Mouse (Mus musculus): Measurements from ENCODE around the gene Gm6169. TPM values are rescaled to one million over a fixed set of nuclear protein-coding genes. Genes with fewer than 3 reads are reported as not detected.
"Not testable (repeated sequence)": the region's sequence is repeated elsewhere in the genome, so short reads cannot be mapped to it uniquely, and the experiment has no call there.

Gene Gm6169
- total RNA-seq, 2 experiments from 2014 or later = 2.1 to 26.4 TPM

DNA sequence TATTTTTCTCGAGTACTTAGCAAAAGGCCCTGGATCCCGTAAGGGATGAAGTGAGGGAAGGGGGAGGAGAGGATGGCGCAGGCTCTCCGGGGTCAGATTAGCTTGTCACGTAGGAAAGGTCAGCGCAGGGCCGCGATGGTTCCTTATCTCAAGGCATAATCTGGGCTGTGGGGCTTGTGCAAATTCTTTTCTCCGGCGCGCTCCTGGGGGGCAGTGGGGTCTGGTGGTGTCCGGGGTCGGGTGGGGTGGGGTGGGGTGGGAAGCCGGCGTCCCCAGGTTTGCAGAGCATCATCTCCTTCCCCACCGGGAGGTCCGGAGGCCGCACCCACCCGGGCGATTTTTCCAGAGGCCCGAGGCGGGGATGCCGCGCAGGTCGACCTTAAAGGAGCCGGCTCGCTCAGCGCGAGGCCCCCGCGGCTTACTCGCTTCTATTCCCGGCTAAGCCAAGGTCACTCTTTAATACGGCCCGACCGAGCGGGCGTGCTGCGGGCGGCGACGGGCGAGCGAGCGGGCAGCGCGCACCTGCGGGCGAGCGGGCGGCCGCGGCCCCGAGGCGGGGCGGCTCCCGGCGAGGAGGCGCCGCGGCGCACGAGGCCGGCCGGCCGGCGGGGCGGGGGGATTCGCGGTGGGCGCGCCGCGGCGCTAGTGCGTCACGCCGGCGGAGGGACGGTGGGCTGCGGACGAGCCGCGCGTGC is 28.0 kb downstream of the Gm6169 start:
- no peak for DNase-seq (ENCODE audit: low spot score in 2 of 2)

DNA sequence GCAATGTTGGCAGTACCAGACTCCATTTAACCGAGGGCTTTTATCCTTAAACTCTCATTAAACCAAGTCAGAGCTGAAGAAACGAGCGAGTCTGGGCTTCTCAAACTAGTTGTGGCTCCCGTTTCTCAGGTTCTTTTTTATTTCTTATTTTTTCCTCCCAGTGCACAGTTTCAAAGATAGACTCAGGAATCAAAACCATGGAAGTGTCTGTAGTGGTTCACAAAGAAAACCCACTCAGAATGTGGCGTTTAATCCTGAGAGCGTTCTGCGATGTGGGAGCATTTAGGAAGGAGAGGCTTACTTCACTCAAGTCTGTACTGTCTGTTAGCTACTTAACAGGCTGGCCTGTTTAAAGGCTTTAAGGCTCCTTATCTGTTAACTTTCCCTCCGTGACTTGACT is 30.9 kb downstream of the Gm6169 start:
- DNase-seq (ENCODE audit: low spot score in 2 of 2) = no peak

DNA sequence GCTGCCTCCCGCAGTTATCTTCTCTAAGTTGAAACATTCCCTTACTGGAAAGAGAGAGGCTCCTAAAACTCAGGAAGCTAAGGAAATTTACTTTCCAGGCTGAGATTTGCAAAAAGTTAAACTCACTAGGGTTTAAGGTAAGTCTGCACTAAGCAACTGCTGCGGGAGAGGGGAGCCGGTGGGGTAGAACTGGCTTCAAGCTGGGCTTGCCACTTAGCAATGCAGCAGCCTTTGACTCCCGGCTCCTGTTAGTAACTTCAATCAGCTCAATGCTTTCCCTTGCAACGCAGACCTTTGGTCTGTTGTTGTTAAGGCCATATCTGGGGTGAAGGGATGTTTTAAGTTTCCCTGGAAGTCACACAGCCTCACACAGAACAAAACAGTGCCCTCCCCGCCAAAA is 31.3 kb downstream of the Gm6169 start:
- DNase-seq (ENCODE audit: low spot score in 2 of 2) = no peak

DNA sequence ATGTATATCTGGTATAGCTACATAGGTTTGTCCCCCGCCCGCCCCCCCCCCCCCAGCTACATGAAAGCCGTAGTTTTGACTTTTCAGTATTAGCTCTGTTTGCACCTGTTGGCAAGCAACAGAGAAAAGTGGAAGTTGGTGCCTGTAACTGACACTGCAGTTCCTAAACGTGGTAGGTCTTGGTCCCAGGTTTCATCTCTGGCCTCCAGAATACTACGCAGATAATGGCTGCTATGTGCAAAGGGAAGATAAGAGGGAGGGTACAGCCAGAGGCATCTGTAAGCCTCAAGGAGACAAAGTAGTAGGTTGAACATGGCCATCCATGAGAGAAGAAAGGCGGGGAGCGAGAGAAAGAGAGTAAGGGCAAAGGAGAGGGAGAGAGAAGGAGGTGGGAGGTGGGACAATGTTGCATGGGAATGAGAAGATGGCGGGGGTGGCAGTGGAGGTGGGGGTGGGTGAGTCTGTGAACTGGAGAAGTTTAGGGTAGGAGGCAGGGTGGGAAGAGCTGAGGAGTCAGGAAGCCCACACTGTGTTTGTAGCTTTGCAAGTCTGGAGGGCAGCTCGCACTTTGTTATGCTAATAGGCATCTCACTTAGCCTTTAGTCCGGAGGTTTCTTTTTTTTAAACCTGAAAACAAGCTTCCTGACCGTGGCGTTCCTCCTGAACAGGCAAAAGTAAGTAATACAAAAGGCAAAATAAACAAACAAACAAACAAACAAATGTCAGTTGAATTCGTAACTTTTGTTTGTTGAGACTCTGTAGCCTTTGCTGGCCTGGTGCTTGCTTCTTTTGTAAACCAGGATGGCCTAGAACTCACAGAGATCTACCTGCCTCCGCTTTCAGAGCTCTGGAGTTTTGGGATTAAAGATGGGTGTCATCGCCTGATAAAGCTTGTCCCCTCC is 32.1 kb downstream of the Gm6169 start, which contains the start of gene Fam169a:
Gene Fam169a, plus strand, starts transcription at position 638 of the 902 bp plus-strand sequence.
- DNase-seq (ENCODE audit: low spot score in 2 of 2) = no peak

DNA sequence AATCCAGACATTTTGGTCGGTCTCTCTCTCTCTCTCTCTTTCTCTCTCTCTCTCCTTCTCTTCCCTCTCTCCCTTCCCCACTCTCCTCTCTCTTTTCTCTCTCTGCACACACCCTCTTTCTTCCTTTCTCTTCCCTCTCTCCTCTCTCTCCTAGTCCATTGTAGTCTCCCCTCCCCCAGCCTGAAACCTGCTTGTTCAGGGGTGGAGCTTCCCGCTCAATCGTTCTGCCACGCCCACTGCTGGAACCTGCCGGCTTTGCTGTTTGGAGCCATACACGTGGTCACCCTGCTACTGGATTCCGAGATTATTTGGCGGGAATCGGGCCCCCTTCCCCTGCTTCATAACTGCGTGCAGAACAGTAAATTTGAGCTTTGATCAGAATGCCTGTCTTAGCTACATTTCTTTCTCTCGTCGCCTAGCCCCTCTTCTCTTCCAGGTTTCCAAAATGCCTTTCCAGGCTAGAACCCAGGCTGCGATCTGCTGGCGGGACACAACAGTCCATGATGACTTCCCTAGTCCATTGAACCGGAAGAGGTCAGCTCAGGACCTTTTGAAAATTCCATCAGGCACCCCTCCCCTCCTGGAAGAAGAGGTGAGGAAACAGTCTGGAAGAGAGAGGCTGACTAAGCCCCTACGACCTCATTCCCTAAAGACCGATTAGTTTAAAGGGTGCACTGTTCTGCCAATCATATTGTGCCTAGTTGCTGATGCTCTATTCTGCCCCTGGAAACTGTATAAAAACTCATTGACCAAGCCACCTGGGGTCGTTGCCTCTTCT is 34.0 kb downstream of the Gm6169 start:
- not testable (repeated sequence) for DNase-seq (ENCODE audit: low spot score in 2 of 2)

DNA sequence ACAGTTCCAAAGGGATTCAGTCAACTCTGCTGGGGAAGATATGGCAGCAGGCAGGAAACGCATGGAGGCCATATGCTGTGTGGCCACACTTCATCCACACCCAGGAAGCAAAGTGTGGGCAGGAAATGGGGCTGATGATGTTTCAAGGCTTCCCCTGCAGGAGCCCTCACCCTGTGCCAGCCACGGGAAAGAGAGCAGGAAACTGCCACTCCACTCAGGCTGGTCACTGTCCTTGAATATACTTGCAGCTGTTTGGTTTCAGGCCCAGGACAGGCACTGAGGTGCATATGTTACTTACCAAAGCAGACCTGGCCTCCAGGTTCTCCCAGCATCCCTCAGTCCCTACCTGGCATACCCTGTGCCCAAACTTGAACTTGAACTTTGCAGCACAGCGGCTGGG is 34.6 kb downstream of the Gm6169 start:
- DNase-seq (ENCODE audit: low spot score in 2 of 2) = no peak

DNA sequence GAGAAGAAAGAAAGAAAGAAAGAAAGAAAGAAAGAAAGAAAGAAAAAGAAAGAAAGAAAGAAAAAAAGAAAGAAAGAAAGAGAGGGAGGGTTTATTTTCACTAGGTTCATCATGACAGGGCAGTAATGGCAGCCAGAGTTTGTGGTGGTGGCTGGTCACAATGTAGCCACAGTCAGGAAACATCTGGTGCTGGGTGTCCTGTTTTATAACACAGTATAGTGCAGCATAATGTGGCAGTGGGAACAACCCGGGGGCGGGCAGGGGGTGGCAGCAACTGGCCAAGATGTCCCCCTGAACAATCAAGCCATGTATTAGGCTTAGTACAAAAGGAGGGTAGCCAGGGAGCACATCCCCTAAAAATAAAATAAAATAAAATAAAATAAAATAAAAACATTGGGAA is 35.6 kb downstream of the Gm6169 start:
- DNase-seq (ENCODE audit: low spot score in 2 of 2) = no peak

DNA sequence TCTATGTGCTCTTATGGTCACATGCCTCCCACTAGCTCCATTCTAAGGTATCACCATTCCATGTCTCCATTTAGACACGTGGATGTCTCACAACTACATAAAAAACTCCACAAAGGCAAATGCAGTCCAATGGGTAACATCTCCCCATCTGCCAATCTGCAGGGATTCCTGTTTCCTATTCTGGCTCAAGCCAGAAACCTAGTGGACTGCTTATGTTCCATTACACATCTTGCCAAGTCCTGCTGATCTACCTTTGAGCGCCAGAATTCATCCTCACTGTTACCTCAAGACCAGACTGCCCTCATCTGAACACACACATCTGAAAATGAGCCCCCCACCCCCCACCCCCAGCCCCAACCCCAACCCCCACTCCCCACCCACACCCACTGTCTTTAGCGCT is 36.9 kb downstream of the Gm6169 start:
- DNase-seq (ENCODE audit: low spot score in 2 of 2) = no peak

DNA sequence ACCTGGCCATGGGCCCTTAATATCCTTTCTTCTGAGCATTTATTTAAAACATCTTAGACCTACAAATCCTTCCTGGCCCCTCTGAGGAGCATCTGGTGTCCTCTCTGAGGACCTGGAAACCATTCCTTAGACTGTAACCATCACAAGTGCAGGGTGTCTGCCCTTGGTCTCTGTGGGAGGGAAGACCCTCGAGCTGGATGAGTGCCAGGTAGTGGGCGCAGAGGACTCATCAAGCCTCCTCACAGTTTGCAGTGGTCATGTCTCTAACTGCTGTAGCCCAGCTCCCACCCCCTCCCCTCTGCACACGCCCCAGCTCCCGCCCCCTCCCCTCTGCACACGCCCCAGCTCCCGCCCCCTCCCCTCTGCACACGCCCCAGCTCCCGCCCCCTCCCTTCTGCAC is 38.7 kb downstream of the Gm6169 start:
- DNase-seq (ENCODE audit: low spot score in 2 of 2) = no peak

DNA sequence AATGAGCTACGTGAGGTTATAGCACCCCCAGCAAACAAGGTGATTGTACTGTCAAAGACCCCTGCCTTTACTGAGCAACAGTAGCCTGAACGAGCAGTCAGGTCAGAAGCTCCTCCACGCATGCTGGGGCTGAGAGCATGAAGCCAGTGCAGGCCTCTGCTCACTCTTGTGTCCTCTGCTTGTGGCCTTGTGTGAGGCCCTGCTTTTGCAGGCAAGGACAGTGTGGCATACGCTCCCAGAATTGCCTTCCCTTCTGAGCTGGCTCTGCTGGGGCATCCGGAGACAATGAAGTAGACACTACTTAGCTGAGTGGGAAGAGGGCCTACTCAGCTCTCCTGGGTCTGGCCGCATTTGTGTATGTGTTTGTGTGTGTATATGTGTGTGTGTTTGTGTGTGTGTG is 39.3 kb downstream of the Gm6169 start:
- no peak for DNase-seq (ENCODE audit: low spot score in 2 of 2)

DNA sequence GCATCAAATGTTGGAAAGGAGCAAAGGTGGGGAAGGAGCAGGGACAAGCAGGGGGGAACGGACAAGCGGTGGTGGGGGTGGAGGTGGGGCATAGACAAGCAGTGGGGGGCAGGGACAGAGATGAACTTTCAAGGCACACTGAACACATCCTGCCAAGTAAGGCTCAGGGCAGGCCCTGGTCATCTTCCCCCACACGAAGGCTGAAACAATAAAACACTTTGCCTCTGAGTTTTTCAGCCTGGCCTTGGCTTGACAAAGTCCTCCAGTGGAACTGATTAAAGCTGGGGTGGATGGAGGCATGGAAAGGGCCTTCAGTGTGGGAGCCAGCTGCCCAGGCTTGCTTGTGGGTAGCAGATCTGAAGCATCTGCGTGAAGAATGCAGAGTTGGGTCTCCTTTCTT is 41.2 kb downstream of the Gm6169 start:
- DNase-seq (ENCODE audit: low spot score in 2 of 2) = peak in 1 of 2 experiments; percentile 21

DNA sequence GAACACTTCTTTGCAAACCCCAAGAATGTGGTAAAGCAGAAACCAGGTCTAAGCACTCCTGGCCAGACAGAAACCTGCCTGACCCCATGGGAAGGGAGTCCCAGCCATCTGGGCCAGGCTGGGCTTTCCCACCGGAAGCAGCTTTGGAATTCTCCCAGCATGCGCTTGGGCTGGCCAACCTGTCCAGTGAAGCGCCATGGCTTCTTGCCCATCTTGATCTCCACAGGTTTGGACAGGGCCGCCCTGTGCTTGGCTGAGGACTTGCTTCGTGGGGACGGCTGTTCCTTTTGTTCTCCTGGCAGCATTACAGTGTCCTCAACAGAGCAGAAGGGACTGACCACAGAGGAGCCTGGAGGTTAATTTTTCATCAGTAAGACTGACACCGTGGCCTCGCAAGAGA is 45.2 kb downstream of the Gm6169 start:
- no peak for DNase-seq (ENCODE audit: low spot score in 2 of 2)

DNA sequence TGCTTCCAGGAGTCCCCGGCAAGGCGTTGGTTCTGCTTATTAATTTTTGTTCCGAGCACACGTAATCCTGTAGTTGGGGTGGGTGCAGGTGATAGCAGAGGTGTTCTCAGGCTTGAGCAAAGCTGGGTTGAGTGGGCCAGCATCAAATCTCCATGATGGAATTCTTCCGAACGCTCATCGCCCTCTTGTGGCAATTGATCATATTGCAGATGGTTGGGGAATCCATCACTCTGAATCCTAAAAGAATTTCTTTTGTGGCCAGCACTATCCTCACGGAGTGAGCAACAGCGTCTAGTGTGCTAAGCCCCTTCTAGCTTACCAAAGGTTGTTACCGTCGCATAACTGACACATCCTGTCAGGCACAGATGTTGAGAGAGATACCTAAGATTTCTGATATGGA is 46.4 kb downstream of the Gm6169 start:
- peak in 1 of 2 experiments; percentile 49 for DNase-seq (ENCODE audit: low spot score in 2 of 2)

DNA sequence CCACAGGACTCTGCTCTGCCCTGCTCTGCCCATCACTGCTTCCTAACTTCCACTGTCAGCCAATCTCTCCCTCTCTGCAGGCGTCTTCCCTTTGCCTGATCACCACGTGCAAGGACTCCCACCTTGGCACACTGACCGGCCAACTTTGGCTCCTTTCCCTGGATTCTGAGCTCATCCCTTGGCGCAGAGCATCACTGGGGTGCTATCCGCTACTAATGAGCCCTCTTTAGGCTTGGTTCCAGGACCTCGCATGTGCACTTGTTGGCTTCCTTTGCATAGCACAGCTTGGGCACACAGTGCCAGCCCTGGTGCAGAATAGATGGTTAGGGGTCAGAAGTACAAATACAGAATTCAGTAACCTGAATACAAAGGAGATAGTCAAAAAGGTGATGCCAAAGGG is 47.9 kb downstream of the Gm6169 start:
- DNase-seq (ENCODE audit: low spot score in 2 of 2) = no peak

Other genes with a start within 250 kb of the Gm6169 start
- gene Gcnt4, start 174.5 kb downstream of the Gm6169 start, total RNA-seq (2021) = 1 to 10 TPM; 1.2 to 1.3 TPM
- under 1 TPM in 1 of 2 experiments, not detected in 1; 0.36 TPM for gene 1700029F12Rik, start 64.9 kb downstream of the Gm6169 start, total RNA-seq (2021)
- 10 to 100 TPM in 1 of 2 experiments, 1 to 10 TPM in 1; 10.0 to 10.4 TPM for gene Fam169a, start 32.0 kb downstream of the Gm6169 start, total RNA-seq (2021)
- gene Gfm2, start 38.7 kb upstream of the Gm6169 start, total RNA-seq (2021) = 10 to 100 TPM; 30.9 to 33.9 TPM
- 100 to 1,000 TPM; 104 to 107 TPM for gene Nsa2, start 38.7 kb upstream of the Gm6169 start, total RNA-seq (2021)
- gene Hexb, start 99.1 kb upstream of the Gm6169 start, total RNA-seq (2021) = 10 to 100 TPM; 30.8 to 38.7 TPM
- 10 to 100 TPM; 12.8 to 12.9 TPM for gene Enc1, start 141.9 kb upstream of the Gm6169 start, total RNA-seq (2021)

Data from adrenal gland, postnatal 4 days (tissue).